Mouse (Mus musculus) embryonic facial prominence, embryonic 11.5 days (tissue): ENCODE measurements at regions not wholly inside any gene's neighbourhood (a gene's known extent, or its start where the extent isn't known, plus 50 kb on each side); places are given as distances from the start of the nearest gene placed in this dataset.
A peak's percentile ranks its signal among the peaks of the same experiment; 100 is the strongest.

Source experiments
- ATAC-seq: fragments of 200-750 bp; cut with Nextera tagmentation; replicated peaks from 2 replicates; pipeline ENCODE4 v1.8.0; 2017; ENCODE audit warnings: low read depth; ENCODE audit not compliant: insufficient number of reproducible peaks, low FRiP score, low TSS enrichment
- DNase-seq: peaks from one replicate; pipeline ENCODE4 v3.0.0-alpha.2; 2015; ENCODE audit warnings: low spot score
- H3K27ac ChIP-seq: fragments of 300-500 bp; sonication (generic); replicated peaks from 2 replicates; pipeline ENCODE4 v1.5.1; 2014; ENCODE audit warnings: mild to moderate bottlenecking, low read depth, low read length, control low read depth
- H3K27me3 ChIP-seq: fragments of 300-500 bp; sonication (generic); 2 replicates; pipeline ENCODE4 v1.6.1; 2014; ENCODE audit warnings: mild to moderate bottlenecking, low read length, moderate library complexity, mixed read lengths; ENCODE audit not compliant: control insufficient read depth, insufficient read depth
- H3K36me3 ChIP-seq: fragments of 300-500 bp; sonication (generic); replicated peaks from 2 replicates; pipeline ENCODE4 v1.6.1; 2014; ENCODE audit warnings: low read depth, mild to moderate bottlenecking, low read length, moderate library complexity, mixed read lengths; ENCODE audit not compliant: control insufficient read depth, insufficient read depth
- H3K4me1 ChIP-seq: fragments of 300-500 bp; sonication (generic); 2 replicates; pipeline ENCODE4 v1.6.1; 2014; ENCODE audit warnings: low read length, mixed read lengths; ENCODE audit not compliant: control insufficient read depth, insufficient read depth
- H3K4me2 ChIP-seq: fragments of 300-500 bp; sonication (generic); 2 replicates; pipeline ENCODE4 v1.6.1; 2014; ENCODE audit warnings: low read depth, mild to moderate bottlenecking, control low read depth, low read length, moderate library complexity
- H3K4me3 ChIP-seq: fragments of 300-500 bp; sonication (generic); 2 replicates; pipeline ENCODE4 v1.5.1; 2014; ENCODE audit warnings: low read depth, low read length, control low read depth
- H3K9ac ChIP-seq: fragments of 300-500 bp; sonication (generic); replicated peaks from 2 replicates; pipeline ENCODE4 v1.6.1; 2014; ENCODE audit warnings: mild to moderate bottlenecking, control low read depth, low read length
- H3K9me3 ChIP-seq: fragments of 300-500 bp; sonication (generic); replicated peaks from 2 replicates; pipeline ENCODE4 v1.6.1; 2016; ENCODE audit warnings: mild to moderate bottlenecking, low read length, inconsistent platforms, mixed read lengths; ENCODE audit not compliant: control insufficient read depth
- WGBS: fragments of 180-500 bp; shearing (Covaris S2); extraction: QIAGEN DNeasy Blood & Tissue Kit; methylation state at CpG from one replicate; pipeline ENCODE4 v1.1.7; 2014; 5-methylcytosine and 5-hydroxymethylcytosine counted together

GRCm38 (mm10) chr14:105698616-105699015, 198.0 kb downstream of the Spry2 start:
- Histone ChIP-seq H3K36me3 (no peaks in the 10 kb centered on the region), H3K9ac (no peak overlapping the region), H3K27me3 (no peaks in the 10 kb centered on the region), H3K27ac (no peak overlapping the region), H3K4me3 (no peak overlapping the region), H3K9me3 (no peaks in the 10 kb centered on the region), H3K4me2 (no peak overlapping the region), H3K4me1 (no peaks in the 10 kb centered on the region)
- WGBS, result 28% methylated on average over 1 of the region's 1 CpGs
- no peak for ATAC-seq
- DNase-seq, result no peak

- 84% methylated on average over 1 of the region's 1 CpGs for WGBS
- Histone ChIP-seq H3K9ac (no peak overlapping the region), H3K4me2 (no peak overlapping the region), H3K9me3 (no peaks in the 10 kb centered on the region), H3K36me3 (no peaks in the 10 kb centered on the region), H3K27ac (no peak overlapping the region), H3K4me1 (no peaks in the 10 kb centered on the region), H3K4me3 (no peak overlapping the region), H3K27me3 (no peaks in the 10 kb centered on the region)
- ATAC-seq (no peak), DNase-seq (no peak)
These were observed 198.5 kb downstream of the Spry2 start for GRCm38 (mm10) chr14:105698086-105698485.

GRCm38 (mm10) chr14:105697398-105697797, 199.2 kb downstream of the Spry2 start:
- H3K36me3 ChIP-seq, result no peaks in the 10 kb centered on the region
- 88% methylated on average over 13 of the region's 13 CpGs for WGBS
- H3K4me3 ChIP-seq, result no peak overlapping the region
- ATAC-seq, result no peak
- H3K27me3 ChIP-seq, result no peaks in the 10 kb centered on the region
- no peak overlapping the region for H3K9ac ChIP-seq
- no peak overlapping the region for H3K4me2 ChIP-seq
- DNase-seq, result no peak
- no peak overlapping the region for H3K27ac ChIP-seq
- H3K4me1 ChIP-seq, result no peaks in the 10 kb centered on the region
- H3K9me3 ChIP-seq, result no peaks in the 10 kb centered on the region

- Histone ChIP-seq H3K9me3 (no peaks in the 10 kb centered on the region), H3K4me1 (no peaks in the 10 kb centered on the region), H3K36me3 (no peaks in the 10 kb centered on the region), H3K4me3 (no peak overlapping the region), H3K4me2 (no peak overlapping the region), H3K27me3 (no peaks in the 10 kb centered on the region), H3K27ac (no peak overlapping the region), H3K9ac (no peak overlapping the region)
- ATAC-seq (no peak), DNase-seq (no peak)
These were observed 201.7 kb downstream of the Spry2 start for GRCm38 (mm10) chr14:105694969-105695368.

- Histone ChIP-seq H3K9ac (no peak overlapping the region), H3K27ac (no peak overlapping the region), H3K4me2 (no peak overlapping the region), H3K27me3 (no peaks in the 10 kb centered on the region), H3K4me1 (no peaks in the 10 kb centered on the region), H3K9me3 (no peaks in the 10 kb centered on the region), H3K4me3 (no peak overlapping the region), H3K36me3 (no peaks in the 10 kb centered on the region)
- DNase-seq (no peak), ATAC-seq (no peak)
- 81% methylated on average over 4 of the region's 4 CpGs for WGBS
These were observed 202.9 kb downstream of the Spry2 start for GRCm38 (mm10) chr14:105693713-105694112.

GRCm38 (mm10) chr14:105684826-105685465, 211.7 kb downstream of the Spry2 start:
- Histone ChIP-seq H3K9me3 (no peaks in the 10 kb centered on the region), H3K27ac (no peak overlapping the region), H3K27me3 (no peaks in the 10 kb centered on the region), H3K4me2 (no peak overlapping the region), H3K9ac (no peak overlapping the region), H3K4me3 (no peak overlapping the region), H3K36me3 (no peaks in the 10 kb centered on the region), H3K4me1 (no peaks in the 10 kb centered on the region)
- peak; percentile 51 for DNase-seq
- 37% methylated on average over 11 of the region's 11 CpGs for WGBS
- peak; percentile 88 for ATAC-seq

- Histone ChIP-seq H3K9ac (no peak overlapping the region), H3K4me1 (no peaks in the 10 kb centered on the region), H3K4me3 (no peak overlapping the region), H3K36me3 (no peaks in the 10 kb centered on the region), H3K4me2 (no peak overlapping the region), H3K27me3 (no peaks in the 10 kb centered on the region), H3K27ac (no peak overlapping the region), H3K9me3 (no peaks in the 10 kb centered on the region)
- ATAC-seq (no peak), DNase-seq (no peak)
- 72% methylated on average over 2 of the region's 2 CpGs for WGBS
These were observed 212.3 kb downstream of the Spry2 start for GRCm38 (mm10) chr14:105684329-105684728.

- no peak overlapping the region for H3K4me3 ChIP-seq
- ATAC-seq (no peak), DNase-seq (no peak)
- H3K36me3 ChIP-seq, result no peaks in the 10 kb centered on the region
- H3K4me1 ChIP-seq, result no peaks in the 10 kb centered on the region
- H3K9me3 ChIP-seq, result no peaks in the 10 kb centered on the region
- H3K4me2 ChIP-seq, result peak overlapping the region; percentile 8; the same call in 1 of the 2 replicates
- H3K9ac ChIP-seq, result no peak overlapping the region
- WGBS, result 9% methylated on average over 4 of the region's 4 CpGs
- H3K27me3 ChIP-seq, result no peaks in the 10 kb centered on the region
- H3K27ac ChIP-seq, result no peak overlapping the region
These were observed 220.0 kb downstream of the Spry2 start for GRCm38 (mm10) chr14:105676646-105676930.
